8 mouse cellular contexts compared by ENCODE assay signal in genomic region chr4:106375857-106376256, GRCm38 (mm10). TPM values are rescaled to one million over a fixed set of nuclear protein-coding genes. Genes with fewer than 3 reads are reported as not detected.
DNase-seq lines count a peak whose midpoint lies in the region; ATAC-seq and TF ChIP-seq lines count a peak whose summit lies in the region.

No protein-coding gene starts in this region.

- H3K9ac ChIP-seq in midbrain, embryonic 11.5 days (ENCODE audit: low read length): no peak overlapping the region
- no peak overlapping the region for H3K9ac ChIP-seq in midbrain, embryonic 15.5 days
- no peak overlapping the region for H3K9ac ChIP-seq in forebrain, postnatal 0 days

- intact Hi-C loops in left cerebral cortex, postnatal 4 days (cut with DNase I): loop anchor here (10.0 kb wide), 1 partner anchor 1221 kb away; the partner anchor contains the start of gene Plpp3

- H3K4me1 ChIP-seq in midbrain, embryonic 11.5 days (ENCODE audit: control insufficient read depth, insufficient read depth, low read length): no peaks in the 10 kb centered on the region
- no peaks in the 10 kb centered on the region for H3K4me1 ChIP-seq in midbrain, embryonic 15.5 days
- no peaks in the 10 kb centered on the region for H3K4me1 ChIP-seq in forebrain, postnatal 0 days (ENCODE audit: insufficient read depth)

- H3K36me3 ChIP-seq in midbrain, embryonic 11.5 days (ENCODE audit: control insufficient read depth, insufficient read depth, low read length): peaks cover 6% of the 10 kb centered on the region; the same call in 1 of the 2 replicates
- H3K36me3 ChIP-seq in midbrain, embryonic 15.5 days (replicated peaks): peaks cover 35% of the 10 kb centered on the region
- H3K36me3 ChIP-seq in forebrain, postnatal 0 days (ENCODE audit: insufficient read depth): peaks cover 55% of the 10 kb centered on the region

- TF ChIP-seq CTCF in forebrain, postnatal 0 days (IDR thresholded peaks at IDR 0.05; ENCODE audit: low read depth): peak; percentile 88

- ATAC-seq in midbrain, embryonic 11.5 days (ENCODE audit: low FRiP score): no peak
- ATAC-seq in midbrain, embryonic 15.5 days (replicated peaks): no peak
- ATAC-seq in forebrain, postnatal 0 days: peak; percentile 83
- ATAC-seq in inflammation-experienced regulatory T-cells, adult 6 months: peak; percentile 73

- WGBS in midbrain, embryonic 11.5 days: 54% methylated on average over 1 of the region's 1 CpGs
- 42% methylated on average over 1 of the region's 1 CpGs for WGBS in midbrain, embryonic 15.5 days
- WGBS in forebrain, postnatal 0 days: 25% methylated on average over 1 of the region's 1 CpGs

- no peak overlapping the region for H3K4me2 ChIP-seq in midbrain, embryonic 11.5 days
- H3K4me2 ChIP-seq in midbrain, embryonic 15.5 days: no peak overlapping the region
- no peak overlapping the region for H3K4me2 ChIP-seq in forebrain, postnatal 0 days (ENCODE audit: low read depth)

- no peak overlapping the region for H3K4me3 ChIP-seq in midbrain, embryonic 11.5 days (ENCODE audit: low read depth, low read length)
- no peak overlapping the region for H3K4me3 ChIP-seq in midbrain, embryonic 15.5 days
- no peak overlapping the region for H3K4me3 ChIP-seq in forebrain, postnatal 0 days (ENCODE audit: low read depth, low read length)

- peak; percentile 93 for DNase-seq in midbrain, embryonic 11.5 days (ENCODE audit: low spot score, missing footprints)
- DNase-seq in c-Kit-positive CD71-positive TER-119-positive erythroid progenitor cells, embryonic 14.5 days (ENCODE audit: low spot score): peak; percentile 83
- peak; percentile 91 for DNase-seq in forebrain, postnatal 0 days
- DNase-seq in left cerebral cortex, postnatal 4 days: peak; percentile 85
- peak; percentile 21 for DNase-seq in ovary, adult 18-20 months (ENCODE audit: low spot score)
- peak; percentile 43 to 79 for DNase-seq in thymus, postnatal 10 days (ENCODE audit: low spot score in 2 of 2)

- no peaks in the 10 kb centered on the region for H3K27me3 ChIP-seq in midbrain, embryonic 11.5 days (ENCODE audit: control insufficient read depth, insufficient read depth, low read length)
- H3K27me3 ChIP-seq in midbrain, embryonic 15.5 days (replicated peaks): no peaks in the 10 kb centered on the region
- H3K27me3 ChIP-seq in forebrain, postnatal 0 days (ENCODE audit: insufficient read depth, low read length): no peaks in the 10 kb centered on the region

- no peaks in the 10 kb centered on the region for H3K9me3 ChIP-seq in midbrain, embryonic 11.5 days (ENCODE audit: control insufficient read depth, low read length)
- H3K9me3 ChIP-seq in midbrain, embryonic 15.5 days: no peaks in the 10 kb centered on the region
- no peaks in the 10 kb centered on the region for H3K9me3 ChIP-seq in forebrain, postnatal 0 days (ENCODE audit: low read length)

- H3K27ac ChIP-seq in midbrain, embryonic 11.5 days (ENCODE audit: low read depth, low read length): no peak overlapping the region
- H3K27ac ChIP-seq in midbrain, embryonic 15.5 days: no peak overlapping the region
- H3K27ac ChIP-seq in forebrain, postnatal 0 days (ENCODE audit: low read depth, low read length): no peak overlapping the region

RNA-seq across cellular contexts. Expression of gene Usp24, which starts 59.8 kb away (rescaled TPM):
- polyA plus RNA-seq in midbrain, embryonic 11.5 days (2014; fragmentation: Nextera tagmentation; extraction: Ambion mirVana): 9.9 and 10.0 TPM in 2 replicates
- polyA plus RNA-seq in midbrain, embryonic 15.5 days (2015; fragmentation: Nextera tagmentation; extraction: Ambion mirVana): 9.2 and 9.7 TPM in 2 replicates
- 28.1 and 31.5 TPM in 2 replicates for total RNA-seq in forebrain, postnatal 0 days (2014; rRNA removed)
- polyA plus RNA-seq in forebrain, postnatal 0 days (2015; fragmentation: Nextera tagmentation; extraction: Ambion mirVana): 4.3 and 7.8 TPM in 2 replicates
- polyA plus RNA-seq in inflammation-experienced regulatory T-cells, adult 6 months (2017; shearing (Covaris generic)): 10 to 100 TPM in 2 of 3 experiments, 1 to 10 TPM in 1; 5.2 to 11.9 (median 10.6) TPM
- total RNA-seq in left cerebral cortex, postnatal 4 days (2021): 10 to 100 TPM; 59.1 to 60.3 TPM

Comparison
In these comparisons a context has a peak if more than half of its experiments do, and no peak if none do; other contexts are left out.
1. ATAC-seq: peak in forebrain, postnatal 0 days (single experiment) and inflammation-experienced regulatory T-cells, adult 6 months (single experiment); none in midbrain, embryonic 11.5 days (single experiment) and midbrain, embryonic 15.5 days (single experiment).
2. DNase-seq: peak in every context shown above with its lines; median percentile 93 in midbrain, embryonic 11.5 days; 91 in forebrain, postnatal 0 days; 85 in left cerebral cortex, postnatal 4 days; 83 in c-Kit-positive CD71-positive TER-119-positive erythroid progenitor cells, embryonic 14.5 days; 61 in thymus, postnatal 10 days; 21 in ovary, adult 18-20 months.